Mouse (Mus musculus) ES-E14 (cell line): ENCODE results near the gene Dhx40. TPM values are rescaled to one million over a fixed set of nuclear protein-coding genes. Genes with fewer than 3 reads are reported as not detected.

Experiments used
- DNase-seq: peaks from one replicate; pipeline ENCODE4 v3.0.0-alpha.2; 2013; ENCODE audit warnings: low read depth, low spot score
- H3K27ac ChIP-seq: 2 replicates; pipeline ENCODE4 v1.5.1; 2012; ENCODE audit warnings: low read depth, mild to moderate bottlenecking, low read length, moderate library complexity, mixed read lengths; ENCODE audit not compliant: poor library complexity, insufficient read depth, severe bottlenecking
- H3K36me3 ChIP-seq: 2 replicates; pipeline ENCODE4 v1.6.1; 2012; ENCODE audit warnings: mild to moderate bottlenecking, low read length, moderate library complexity, mixed read lengths; ENCODE audit not compliant: control insufficient read depth, poor library complexity, insufficient read depth, severe bottlenecking
- H3K4me1 ChIP-seq, 2 experiments: fragments of 150-350 bp in 1 of 2; sonication (generic) in 1 of 2; 2 replicates each; pipeline ENCODE4 v1.6.1; 2012; ENCODE audit warnings: low read length in 2 of 2, mild to moderate bottlenecking in 1 of 2, mixed read lengths in 1 of 2; ENCODE audit not compliant: control insufficient read depth in 2 of 2, insufficient read depth in 2 of 2, poor library complexity in 1 of 2
- H3K4me3 ChIP-seq, 2 experiments: fragments of 150-350 bp in 1 of 2; sonication (generic) in 1 of 2; 2 replicates each; pipeline ENCODE4 v1.5.1; 2012; ENCODE audit warnings: low read length in 2 of 2, low read depth in 1 of 2, mild to moderate bottlenecking in 1 of 2, mixed read lengths in 1 of 2; ENCODE audit not compliant: insufficient read depth in 1 of 2, poor library complexity in 1 of 2, severe bottlenecking in 1 of 2
- H3K9ac ChIP-seq: 2 replicates; pipeline ENCODE4 v1.6.1; 2012; ENCODE audit warnings: low read depth, mild to moderate bottlenecking, low read length, mixed read lengths; ENCODE audit not compliant: poor library complexity, insufficient read depth, severe bottlenecking
- H3K9me3 ChIP-seq: fragments of 150-350 bp; sonication (generic); 2 replicates; pipeline ENCODE4 v1.6.1; 2012; ENCODE audit warnings: low read depth, mild to moderate bottlenecking, low read length; ENCODE audit not compliant: control insufficient read depth, insufficient read depth
- CHD2 ChIP-seq: IDR thresholded peaks from 2 replicates; pipeline ENCODE4 v1.6.1; 2014; ENCODE audit warnings: mild to moderate bottlenecking, low read depth, low read length, inconsistent platforms
- HCFC1 ChIP-seq: IDR thresholded peaks from 2 replicates; pipeline ENCODE4 v1.6.1; 2012; ENCODE audit warnings: low read length, inconsistent platforms, borderline replicate concordance; ENCODE audit not compliant: insufficient read depth
- MAFK ChIP-seq: IDR thresholded peaks from 2 replicates; pipeline ENCODE4 v1.6.1; 2014; ENCODE audit warnings: mild to moderate bottlenecking, low read depth, low read length, inconsistent platforms; ENCODE audit not compliant: insufficient read depth
- ZC3H11A ChIP-seq: IDR thresholded peaks from 2 replicates; pipeline ENCODE4 v1.6.1; 2012; ENCODE audit warnings: low read depth, mild to moderate bottlenecking, inconsistent platforms, low read length, borderline replicate concordance
- ZNF384 ChIP-seq: IDR thresholded peaks from 2 replicates; pipeline ENCODE4 v1.6.1; 2012; ENCODE audit warnings: low read depth, low read length, inconsistent platforms
- in situ Hi-C, 2 experiments: fragments of 600-800 bp; cut with MboI; formaldehyde crosslinking; loops; one replicate each; pipeline ENCODE4 v1.15.1; 2025; ENCODE audit warnings: low sequenced_read_pairs in 2 of 2, inconsistent platforms in 1 of 2; ENCODE audit not compliant: unreplicated experiment in 2 of 2
- total RNA-seq: library from RNA; depleted of rRNA; stranded (reverse); fragments of 300-350 nt; gene quantifications from 2 replicates; pipeline ENCODE4 v1.2.3, GENCODE M21; 2012; rRNA removed

Dhx40 gene
- total RNA-seq, 1 experiment: 24.5 TPM

- Histone ChIP-seq H3K9ac (no peak overlapping the region), H3K9me3 (no peaks in the 10 kb centered on the region), H3K27ac (no peak overlapping the region), H3K36me3 (peaks cover 14% of the 10 kb centered on the region), H3K4me1 (no peaks in the 10 kb centered on the region), H3K4me3 (no peak overlapping the region)
- no peak for DNase-seq
- in situ Hi-C loops: no loop called here
- TF ChIP-seq CHD2: no peak
- TF ChIP-seq ZC3H11A: no peak
- TF ChIP-seq HCFC1: no peak
- no peak for TF ChIP-seq MAFK
- TF ChIP-seq ZNF384: no peak
Observed at GRCm38 (mm10) chr11:86724004-86724403, 83.5 kb downstream of the Dhx40 start.

- no peak for DNase-seq
- H3K36me3 ChIP-seq: peaks cover 12% of the 10 kb centered on the region
- no peaks in the 10 kb centered on the region for H3K4me1 ChIP-seq
- no peaks in the 10 kb centered on the region for H3K9me3 ChIP-seq
- TF ChIP-seq CHD2: no peak
- no peak for TF ChIP-seq HCFC1
- no peak for TF ChIP-seq MAFK
- no peak for TF ChIP-seq ZC3H11A
- TF ChIP-seq ZNF384: no peak
- no peak overlapping the region for H3K4me3 ChIP-seq
- no peak overlapping the region for H3K9ac ChIP-seq
- H3K27ac ChIP-seq: no peak overlapping the region
- in situ Hi-C loops: no loop called here
Observed at GRCm38 (mm10) chr11:86719390-86719789, 88.2 kb downstream of the Dhx40 start.

Other genes with a start within 250 kb of the Dhx40 start
- 81.9 and 107 TPM in 2 replicates for gene Vmp1, start 123.9 kb downstream of the Dhx40 start, total RNA-seq
- 15.0 and 16.6 TPM in 2 replicates for gene Ptrh2, start 123.8 kb downstream of the Dhx40 start, total RNA-seq
- gene Cltc, start 50.2 kb downstream of the Dhx40 start, total RNA-seq: 106 and 176 TPM in 2 replicates
- 3.3 and 3.6 TPM in 2 replicates for gene Ypel2, start 186.0 kb upstream of the Dhx40 start, total RNA-seq